Mouse (Mus musculus) limb, embryonic 11.5 days (tissue): ENCODE results near the gene Klhl12. TPM values are rescaled to one million over a fixed set of nuclear protein-coding genes. Genes with fewer than 3 reads are reported as not detected.
"Not testable (repeated sequence)": the region's sequence is repeated elsewhere in the genome, so short reads cannot be mapped to it uniquely, and the experiment has no call there.

Experiments used
- ATAC-seq: fragments of 200-750 bp; cut with Nextera tagmentation; 2 replicates; pipeline ENCODE4 v1.8.0; 2017; ENCODE audit warnings: low read depth; ENCODE audit not compliant: insufficient number of reproducible peaks, low FRiP score, low TSS enrichment
- DNase-seq: peaks from one replicate; pipeline ENCODE4 v3.0.0-alpha.2; 2015; ENCODE audit warnings: low spot score
- H3K27ac ChIP-seq: fragments of 300-500 bp; sonication (generic); replicated peaks from 2 replicates; pipeline ENCODE4 v1.5.1; 2014; ENCODE audit warnings: low read depth, mild to moderate bottlenecking, low read length
- H3K27me3 ChIP-seq: fragments of 300-500 bp; sonication (generic); 2 replicates; pipeline ENCODE4 v1.6.1; 2014; ENCODE audit warnings: mild to moderate bottlenecking, low read length, mixed read lengths; ENCODE audit not compliant: control insufficient read depth, insufficient read depth
- H3K36me3 ChIP-seq: fragments of 300-500 bp; sonication (generic); 2 replicates; pipeline ENCODE4 v1.6.1; 2014; ENCODE audit warnings: mild to moderate bottlenecking, low read length, moderate library complexity, mixed read lengths; ENCODE audit not compliant: control insufficient read depth, insufficient read depth
- H3K4me1 ChIP-seq: fragments of 300-500 bp; sonication (generic); 2 replicates; pipeline ENCODE4 v1.6.1; 2014; ENCODE audit warnings: low read length, mixed read lengths; ENCODE audit not compliant: control insufficient read depth, insufficient read depth
- H3K4me2 ChIP-seq: fragments of 300-500 bp; sonication (generic); 2 replicates; pipeline ENCODE4 v1.6.1; 2014; ENCODE audit warnings: low read depth, mild to moderate bottlenecking, moderate library complexity; ENCODE audit not compliant: severe bottlenecking
- H3K4me3 ChIP-seq: fragments of 300-500 bp; sonication (generic); 2 replicates; pipeline ENCODE4 v1.5.1; 2014; ENCODE audit warnings: low read depth, low read length
- H3K9ac ChIP-seq: fragments of 300-500 bp; sonication (generic); 2 replicates; pipeline ENCODE4 v1.6.1; 2014; ENCODE audit warnings: mild to moderate bottlenecking, low read length
- H3K9me3 ChIP-seq: fragments of 300-500 bp; sonication (generic); 2 replicates; pipeline ENCODE4 v1.6.1; 2016; ENCODE audit warnings: low read length; ENCODE audit not compliant: control insufficient read depth
- WGBS: fragments of 180-500 bp; shearing (Covaris S2); extraction: QIAGEN DNeasy Blood & Tissue Kit; methylation state at CpG from one replicate; pipeline ENCODE4 v1.1.7; 2014; 5-methylcytosine and 5-hydroxymethylcytosine counted together
- polyA plus RNA-seq: library from polyadenylated mRNA; unstranded; fragments of >200 nt; fragmentation: Nextera tagmentation; extraction: Ambion mirVana; gene quantifications from 2 replicates; pipeline ENCODE4 v1.2.1, GENCODE M21; 2014

The Klhl12 gene
- polyA plus RNA-seq, 1 experiment from 2014 or later, result 37.3 TPM

- DNase-seq (no peak), ATAC-seq (no peak)
- Histone ChIP-seq H3K9ac (no peak overlapping the region), H3K4me3 (no peak overlapping the region), H3K4me1 (no peaks in the 10 kb centered on the region), H3K4me2 (no peak overlapping the region), H3K27me3 (no peaks in the 10 kb centered on the region), H3K9me3 (no peaks in the 10 kb centered on the region), H3K27ac (no peak overlapping the region), H3K36me3 (no peaks in the 10 kb centered on the region)
- 92% methylated on average over 6 of the region's 6 CpGs for WGBS
Observed at GRCm38 (mm10) chr1:134440437-134440836, 14.9 kb upstream of the Klhl12 start.

- H3K4me1 ChIP-seq, H3K36me3 ChIP-seq, H3K4me2 ChIP-seq, DNase-seq, ATAC-seq, H3K9ac ChIP-seq, H3K27me3 ChIP-seq, H3K27ac ChIP-seq, H3K9me3 ChIP-seq, H3K4me3 ChIP-seq: not testable (repeated sequence)
- WGBS, result 86% methylated on average over 6 of the region's 10 CpGs
Observed at GRCm38 (mm10) chr1:134441737-134442136, 13.6 kb upstream of the Klhl12 start.

GRCm38 (mm10) chr1:134442394-134442793, 12.9 kb upstream of the Klhl12 start:
- Histone ChIP-seq H3K4me1 (no peaks in the 10 kb centered on the region), H3K9ac (no peak overlapping the region), H3K36me3 (no peaks in the 10 kb centered on the region), H3K9me3 (no peaks in the 10 kb centered on the region), H3K27me3 (no peaks in the 10 kb centered on the region), H3K27ac (no peak overlapping the region), H3K4me3 (no peak overlapping the region), H3K4me2 (no peak overlapping the region)
- 91% methylated on average over 3 of the region's 3 CpGs for WGBS
- DNase-seq, result no peak
- no peak for ATAC-seq

GRCm38 (mm10) chr1:134443288-134443687, 12.0 kb upstream of the Klhl12 start:
- not testable (repeated sequence) for DNase-seq, H3K4me2 ChIP-seq, H3K4me1 ChIP-seq, H3K9me3 ChIP-seq, H3K27me3 ChIP-seq, ATAC-seq, H3K36me3 ChIP-seq, H3K27ac ChIP-seq, H3K4me3 ChIP-seq, H3K9ac ChIP-seq
- 80% methylated on average over 1 of the region's 1 CpGs for WGBS

GRCm38 (mm10) chr1:134445418-134445817, 9.9 kb upstream of the Klhl12 start:
- Histone ChIP-seq H3K9me3 (no peaks in the 10 kb centered on the region), H3K9ac (no peak overlapping the region), H3K4me1 (no peaks in the 10 kb centered on the region), H3K36me3 (no peaks in the 10 kb centered on the region), H3K4me3 (no peak overlapping the region), H3K27ac (no peak overlapping the region), H3K27me3 (no peaks in the 10 kb centered on the region), H3K4me2 (no peak overlapping the region)
- DNase-seq, result no peak
- WGBS, result 90% methylated on average over 2 of the region's 2 CpGs
- ATAC-seq, result no peak

GRCm38 (mm10) chr1:134448537-134448936, 6.8 kb upstream of the Klhl12 start:
- not testable (repeated sequence) for H3K27ac ChIP-seq, H3K4me3 ChIP-seq, H3K9ac ChIP-seq, H3K9me3 ChIP-seq, ATAC-seq, DNase-seq, H3K4me1 ChIP-seq, H3K27me3 ChIP-seq, H3K36me3 ChIP-seq, H3K4me2 ChIP-seq
- WGBS, result 77% methylated on average over 3 of the region's 3 CpGs

GRCm38 (mm10) chr1:134450201-134450600, 5.1 kb upstream of the Klhl12 start:
- ATAC-seq, result no peak

GRCm38 (mm10) chr1:134450986-134451385, 4.3 kb upstream of the Klhl12 start:
- no peak overlapping the region for H3K4me3 ChIP-seq
- DNase-seq, result peak; percentile 30
- H3K9ac ChIP-seq, result no peak overlapping the region
- no peak overlapping the region for H3K27ac ChIP-seq
- ATAC-seq, result no peak
- H3K9me3 ChIP-seq, result no peaks in the 10 kb centered on the region
- H3K27me3 ChIP-seq, result no peaks in the 10 kb centered on the region
- H3K36me3 ChIP-seq, result no peaks in the 10 kb centered on the region
- 62% methylated on average over 3 of the region's 3 CpGs for WGBS
- no peaks in the 10 kb centered on the region for H3K4me1 ChIP-seq
- H3K4me2 ChIP-seq, result no peak overlapping the region

More at GRCm38 (mm10) chr1:134450201-134450600, 5.1 kb upstream of the Klhl12 start:
- Histone ChIP-seq H3K4me2 (no peak overlapping the region), H3K27ac (no peak overlapping the region), H3K9ac (no peak overlapping the region), H3K4me3 (no peak overlapping the region), H3K27me3 (no peaks in the 10 kb centered on the region), H3K4me1 (no peaks in the 10 kb centered on the region), H3K36me3 (no peaks in the 10 kb centered on the region), H3K9me3 (no peaks in the 10 kb centered on the region)
- no peak for DNase-seq
- 86% methylated on average over 4 of the region's 4 CpGs for WGBS

- Histone ChIP-seq H3K9ac (peak overlapping the region; percentile 83), H3K4me2 (peak overlapping the region; percentile 75), H3K27ac (no peak overlapping the region), H3K27me3 (no peaks in the 10 kb centered on the region), H3K4me1 (no peaks in the 10 kb centered on the region), H3K36me3 (no peaks in the 10 kb centered on the region), H3K9me3 (no peaks in the 10 kb centered on the region), H3K4me3 (peak overlapping the region; percentile 77)
- 20% methylated on average over 5 of the region's 5 CpGs for WGBS
- ATAC-seq, result no peak
- DNase-seq, result no peak
Observed at GRCm38 (mm10) chr1:134456060-134456459, 729 bp downstream of the Klhl12 start.
